Mouse (Mus musculus) intestine, embryonic 16.5 days (tissue): ENCODE results near the gene Gm3488. TPM values are rescaled to one million over a fixed set of nuclear protein-coding genes. Genes with fewer than 3 reads are reported as not detected.
"Not testable (repeated sequence)": the region's sequence is repeated elsewhere in the genome, so short reads cannot be mapped to it uniquely, and the experiment has no call there.

ENCODE experiments used
- ATAC-seq: fragments of 200-750 bp; cut with Nextera tagmentation; 2 replicates; pipeline ENCODE4 v1.8.0; 2017; ENCODE audit warnings: moderate TSS enrichment, moderate library complexity
- H3K27ac ChIP-seq: fragments of 300-500 bp; sonication (generic); 2 replicates; pipeline ENCODE4 v1.5.1; 2014; ENCODE audit warnings: mild to moderate bottlenecking, low read length
- H3K27me3 ChIP-seq: fragments of 300-500 bp; sonication (generic); replicated peaks from 2 replicates; pipeline ENCODE4 v1.6.1; 2014; ENCODE audit warnings: low read length, control low read depth, mixed read lengths; ENCODE audit not compliant: control insufficient read depth, insufficient read depth
- H3K36me3 ChIP-seq: fragments of 300-500 bp; sonication (generic); 2 replicates; pipeline ENCODE4 v1.6.1; 2014; ENCODE audit warnings: low read length, control low read depth; ENCODE audit not compliant: control insufficient read depth, insufficient read depth
- H3K4me1 ChIP-seq: fragments of 300-500 bp; sonication (generic); 2 replicates; pipeline ENCODE4 v1.6.1; 2014; ENCODE audit warnings: low read length, control low read depth, mixed read lengths; ENCODE audit not compliant: control insufficient read depth, insufficient read depth
- H3K4me2 ChIP-seq: fragments of 300-500 bp; sonication (generic); 2 replicates; pipeline ENCODE4 v1.6.1; 2014; ENCODE audit warnings: low read depth, low read length, control low read depth
- H3K4me3 ChIP-seq: fragments of 300-500 bp; sonication (generic); 2 replicates; pipeline ENCODE4 v1.5.1; 2014; ENCODE audit warnings: mild to moderate bottlenecking, low read length
- H3K9ac ChIP-seq: fragments of 300-500 bp; sonication (generic); 2 replicates; pipeline ENCODE4 v1.6.1; 2014; ENCODE audit warnings: low read depth, low read length
- H3K9me3 ChIP-seq: fragments of 300-500 bp; sonication (generic); 2 replicates; pipeline ENCODE4 v1.6.1; 2016; ENCODE audit warnings: low read length, control low read depth; ENCODE audit not compliant: control insufficient read depth
- WGBS: fragments of 180-500 bp; shearing (Covaris S2); extraction: QIAGEN DNeasy Blood & Tissue Kit; methylation state at CpG from one replicate; pipeline ENCODE4 v1.1.7; 2014; 5-methylcytosine and 5-hydroxymethylcytosine counted together
- polyA plus RNA-seq: library from polyadenylated mRNA; unstranded; fragments of >200 nt; fragmentation: Nextera tagmentation; extraction: Ambion mirVana; gene quantifications from 2 replicates; pipeline ENCODE4 v1.2.1, GENCODE M21; 2015

The Gm3488 gene
- polyA plus RNA-seq: 0.32 and 0.59 TPM in 2 replicates

GRCm38 (mm10) chr14:5501374-5501773 is at the start of gene Gm3488:
Gene Gm3488, plus strand, starts transcription at chr14:5501674.
- H3K9ac ChIP-seq, H3K36me3 ChIP-seq, ATAC-seq, H3K4me3 ChIP-seq, H3K27me3 ChIP-seq, H3K4me1 ChIP-seq, H3K9me3 ChIP-seq, H3K27ac ChIP-seq, H3K4me2 ChIP-seq: not testable (repeated sequence)
- WGBS: no CpG with 5 or more reads among the region's 35 CpGs

DNA sequence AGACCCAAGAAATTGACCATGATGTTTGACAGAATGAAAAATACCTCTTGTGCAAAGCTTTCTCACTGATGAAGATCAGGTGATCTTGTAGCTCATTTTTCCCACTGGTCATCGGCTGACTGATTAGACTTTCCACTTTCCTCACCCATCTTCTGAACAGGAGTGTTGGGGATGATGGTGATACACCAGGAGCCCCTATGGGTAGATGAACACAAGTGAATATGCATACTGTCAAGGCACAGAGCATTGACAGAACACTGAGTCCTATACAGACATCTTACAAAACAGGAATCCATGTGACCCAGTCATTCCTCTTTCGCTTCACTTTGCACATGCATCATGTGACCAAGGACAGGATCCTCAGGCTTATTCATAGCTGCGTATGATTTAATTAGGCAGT is 46.1 kb upstream of the Gm3488 start, which contains the start of gene Gm3194:
TSS of gene Gm3194 (minus strand) at position 101 of the 400 bp plus-strand sequence.
- not testable (repeated sequence) for H3K4me3 ChIP-seq, H3K4me2 ChIP-seq, H3K9ac ChIP-seq, H3K27ac ChIP-seq, H3K4me1 ChIP-seq, H3K27me3 ChIP-seq, H3K9me3 ChIP-seq, ATAC-seq, H3K36me3 ChIP-seq
- no CpG with 5 or more reads among the region's 3 CpGs for WGBS

DNA sequence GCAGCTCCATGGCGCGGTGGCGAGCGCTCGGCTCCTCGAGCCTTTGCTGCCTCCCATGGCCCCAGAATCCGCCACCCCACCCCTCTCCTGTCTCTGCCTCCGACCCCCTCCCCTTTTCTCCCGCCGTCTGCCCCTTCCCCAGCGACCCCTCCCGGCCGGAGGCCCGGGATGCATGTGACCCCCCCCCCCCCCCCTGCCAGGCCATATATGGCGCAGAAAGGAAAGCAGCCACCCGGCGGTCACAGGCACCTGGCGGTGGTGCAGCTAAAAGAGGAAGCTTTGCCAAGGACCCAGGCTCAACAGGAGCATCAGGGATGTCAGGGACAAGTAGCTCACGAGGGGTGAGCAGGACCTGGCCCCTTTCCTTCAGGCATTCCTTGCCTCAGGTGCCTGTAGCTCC is 41.0 kb upstream of the Gm3488 start:
- not testable (repeated sequence) for H3K27me3 ChIP-seq, H3K4me3 ChIP-seq, H3K4me2 ChIP-seq, H3K9me3 ChIP-seq, H3K9ac ChIP-seq, H3K36me3 ChIP-seq, ATAC-seq, H3K27ac ChIP-seq, H3K4me1 ChIP-seq
- no CpG with 5 or more reads among the region's 19 CpGs for WGBS

DNA sequence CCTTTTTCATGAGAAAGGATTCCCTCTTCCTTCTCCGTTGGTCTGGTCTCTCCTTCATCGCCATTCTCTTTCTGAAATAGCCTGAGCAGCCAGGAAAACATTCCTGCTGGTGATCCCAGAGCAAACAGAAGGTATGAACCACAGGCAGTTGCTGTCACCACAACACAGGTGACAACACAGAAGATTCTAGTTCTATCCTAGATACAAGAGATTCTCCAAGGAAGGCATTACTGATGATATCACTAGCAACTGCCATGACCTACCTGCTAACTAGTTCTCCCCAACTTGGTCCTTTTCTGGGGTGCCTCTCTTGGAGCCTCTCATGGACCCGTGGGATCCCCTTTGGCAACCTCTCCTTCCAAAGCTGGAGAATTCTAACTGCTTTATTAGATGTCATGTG is 23.7 kb upstream of the Gm3488 start, which contains the start of gene Gm8246:
TSS of gene Gm8246 (minus strand) at position 101 of the 400 bp plus-strand sequence.
- H3K27ac ChIP-seq, H3K27me3 ChIP-seq, H3K9ac ChIP-seq, H3K4me3 ChIP-seq, H3K4me2 ChIP-seq, H3K4me1 ChIP-seq, H3K9me3 ChIP-seq, H3K36me3 ChIP-seq, ATAC-seq: not testable (repeated sequence)
- WGBS: no CpG with 5 or more reads among the region's 3 CpGs

GRCm38 (mm10) chr14:5483907-5484306 is 17.6 kb upstream of the Gm3488 start, which contains the start of gene Gm3187:
Gene Gm3187, plus strand, starts transcription at chr14:5484207.
- H3K9me3 ChIP-seq, H3K27me3 ChIP-seq, H3K4me1 ChIP-seq, H3K4me2 ChIP-seq, H3K9ac ChIP-seq, ATAC-seq, H3K36me3 ChIP-seq, H3K27ac ChIP-seq, H3K4me3 ChIP-seq: not testable (repeated sequence)
- 88% methylated on average over 4 of the region's 5 CpGs for WGBS

DNA sequence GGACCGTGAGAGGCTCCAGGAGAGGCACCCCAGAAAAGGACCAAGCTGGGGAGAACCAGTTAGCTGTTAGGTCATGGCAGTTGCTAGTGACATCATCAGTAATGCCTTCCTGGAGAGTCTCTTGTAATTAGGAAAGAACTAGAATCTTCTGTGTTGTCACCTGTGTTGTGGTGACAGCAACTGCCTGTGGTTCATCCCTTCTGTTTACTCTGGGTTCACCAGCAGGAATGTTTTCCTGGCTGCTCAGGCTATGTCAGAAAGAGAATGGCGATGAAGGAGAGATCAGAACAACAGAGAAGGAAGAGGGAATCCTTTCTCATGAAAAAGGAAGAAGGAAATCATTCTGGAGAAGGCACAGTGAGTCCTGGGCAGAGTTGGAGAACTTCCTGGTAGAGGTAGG is 36.7 kb downstream of the Gm3488 start, which contains the start of gene Gm3532:
TSS of gene Gm3532 (plus strand) at position 301 of the 400 bp plus-strand sequence.
- ATAC-seq, H3K4me1 ChIP-seq, H3K9me3 ChIP-seq, H3K4me2 ChIP-seq, H3K9ac ChIP-seq, H3K27ac ChIP-seq, H3K4me3 ChIP-seq, H3K27me3 ChIP-seq, H3K36me3 ChIP-seq: not testable (repeated sequence)
- WGBS: no CpG with 5 or more reads among the region's 2 CpGs

Other genes with a start within 250 kb of the Gm3488 start
- gene Gm3526, start 241.1 kb upstream of the Gm3488 start, polyA plus RNA-seq: not detected in 2 replicates
- gene Gm3542, start 166.7 kb upstream of the Gm3488 start, polyA plus RNA-seq: not detected in 2 replicates
- gene Gm3500, start 112.6 kb upstream of the Gm3488 start, polyA plus RNA-seq: 0.28 TPM in 1 of 2 replicates, not detected in the other
- 0.15 and 0.22 TPM in 2 replicates for gene Gm3194, start 46.2 kb upstream of the Gm3488 start, polyA plus RNA-seq
- not detected in 2 replicates for gene Gm8246, start 23.8 kb upstream of the Gm3488 start, polyA plus RNA-seq
- gene Gm3187, start 17.5 kb upstream of the Gm3488 start, polyA plus RNA-seq: not detected in 2 replicates
- not detected in 2 replicates for gene Gm3532, start 36.8 kb downstream of the Gm3488 start, polyA plus RNA-seq
- not detected in 2 replicates for gene Gm8265, start 131.4 kb downstream of the Gm3488 start, polyA plus RNA-seq
- not detected in 2 replicates for gene Gm9603, start 185.8 kb downstream of the Gm3488 start, polyA plus RNA-seq
- 0.11 TPM in 1 of 2 replicates, not detected in the other for gene Gm3373, start 239.9 kb downstream of the Gm3488 start, polyA plus RNA-seq